Mouse (Mus musculus) heart, adult 10 weeks (tissue): ENCODE results near the gene Ifrd2. TPM values are rescaled to one million over a fixed set of nuclear protein-coding genes. Genes with fewer than 3 reads are reported as not detected.

Source experiments
- polyA plus RNA-seq: library from polyadenylated mRNA; stranded (reverse); fragments of 350-450 nt; fragmentation: Illumina TruSeq; extraction: RNeasy Lipid Tissue Mini Kit (QIAGEN cat#74804); gene quantifications from one replicate; pipeline ENCODE4 v1.2.3, GENCODE M21; 2014; ENCODE audit warnings: low read depth, low replicate concordance

Ifrd2 gene
- 39.4 TPM for polyA plus RNA-seq

DNA sequence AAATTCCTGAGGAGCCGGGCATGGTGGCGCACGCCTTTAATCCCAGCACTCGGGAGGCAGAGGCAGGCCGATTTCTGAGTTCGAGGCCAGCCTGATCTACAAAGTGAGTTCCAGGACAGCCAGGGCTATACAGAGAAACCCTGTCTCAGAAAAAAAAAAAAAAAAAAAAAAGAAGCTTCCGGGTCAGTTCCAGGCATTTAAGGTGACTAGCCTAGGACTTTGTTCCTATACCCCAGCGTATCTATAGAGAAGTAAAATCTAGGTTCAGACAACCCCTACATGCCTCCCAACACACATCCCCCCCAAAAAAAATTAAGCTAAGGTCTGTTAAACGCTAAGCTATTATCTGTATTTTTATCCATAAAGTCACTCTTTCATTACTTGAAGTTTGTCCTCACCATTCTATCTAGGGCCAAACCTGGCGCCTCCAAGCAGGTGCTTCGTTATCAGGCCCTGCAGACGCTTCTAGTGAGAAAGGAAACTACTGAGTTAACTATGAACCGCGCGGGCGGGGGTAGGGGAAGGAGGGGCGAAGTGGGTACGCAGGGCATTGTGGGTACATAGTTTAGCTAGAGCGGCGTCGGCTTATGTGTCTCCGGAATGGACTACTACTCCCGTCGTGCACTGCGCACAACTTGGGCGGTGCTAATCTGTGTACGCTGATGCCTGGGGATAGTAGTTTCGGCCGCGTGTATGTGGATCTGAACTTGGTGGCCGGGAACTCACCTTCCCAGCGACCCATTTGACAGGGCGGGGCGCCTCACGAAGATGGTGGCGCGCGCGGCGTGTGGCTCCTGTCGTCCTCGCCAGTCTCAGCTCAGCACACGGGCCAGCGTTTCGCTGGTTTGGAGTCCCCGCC is at the start of gene Ifrd2:
Gene Ifrd2 (plus strand): TSS at position 669 of the 859 bp plus-strand sequence.

DNA sequence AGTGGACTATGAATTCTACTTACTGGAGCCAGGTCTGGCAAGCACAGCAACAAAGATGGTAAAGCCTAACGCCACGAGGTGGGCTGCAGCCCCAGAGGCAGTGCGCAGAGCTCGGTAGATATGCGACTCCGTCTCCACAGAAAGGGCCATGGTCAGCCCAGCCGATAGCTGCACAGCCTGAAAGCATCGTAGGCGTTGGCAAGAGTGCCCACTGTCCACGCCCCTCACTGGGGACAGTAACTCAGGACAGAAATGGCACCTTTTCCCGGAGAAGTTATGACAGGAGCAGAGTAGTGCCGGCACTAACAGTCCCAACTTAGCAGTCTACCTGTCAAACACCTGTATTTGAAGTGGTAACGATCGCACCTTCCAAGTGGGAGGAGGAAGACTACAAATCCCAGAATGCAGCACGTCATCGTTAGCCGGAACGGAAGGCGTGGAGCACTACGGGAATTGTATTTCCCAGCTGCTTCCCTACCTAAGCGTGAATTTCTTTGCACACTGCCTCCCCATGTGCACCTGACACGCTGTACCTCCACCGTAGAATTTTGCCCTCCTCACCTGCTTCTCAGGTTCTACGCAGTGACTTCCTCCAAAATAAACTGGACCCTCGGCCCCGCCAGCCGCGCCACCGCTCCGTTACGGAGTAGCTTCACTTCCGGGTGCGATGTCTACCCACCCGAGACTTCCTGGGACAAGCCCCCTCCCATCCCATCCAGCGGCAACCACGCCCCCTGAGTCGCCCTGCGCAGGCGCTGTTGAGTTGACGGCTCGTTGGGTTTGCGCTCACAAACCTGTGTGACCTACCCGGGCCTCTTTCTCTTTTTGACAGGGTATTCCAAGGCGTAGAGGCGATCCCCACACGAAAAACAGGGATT is 45.7 kb upstream of the Ifrd2 start, which contains the start of the genes Cyb561d2 and Nprl2:
Gene Cyb561d2 (minus strand): TSS at position 720 of the 878 bp plus-strand sequence.
Gene Nprl2 (plus strand): TSS at position 753 of the 878 bp plus-strand sequence.

DNA sequence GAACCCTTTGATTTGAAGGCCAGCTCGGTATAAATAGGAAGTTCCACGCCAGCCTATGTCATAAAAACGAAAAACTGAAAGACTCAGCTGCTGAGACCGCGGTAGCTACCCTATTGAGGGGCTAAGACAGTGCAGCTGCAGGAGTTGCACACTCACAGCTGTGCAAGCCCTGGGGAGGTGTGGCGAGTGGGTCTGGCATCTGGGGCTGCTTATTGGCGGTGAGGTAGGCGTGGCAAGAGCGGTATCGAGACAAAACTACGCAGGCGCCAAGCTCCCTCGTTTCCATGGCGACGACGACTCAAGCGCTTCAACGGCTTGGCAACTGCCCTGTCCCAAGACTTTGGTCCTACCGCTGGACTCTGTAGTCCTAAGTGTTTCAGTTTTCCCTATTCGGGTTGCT is 40.4 kb upstream of the Ifrd2 start, which contains the start of gene Zmynd10:
Gene Zmynd10 (plus strand): TSS at position 273 of the 400 bp plus-strand sequence.

DNA sequence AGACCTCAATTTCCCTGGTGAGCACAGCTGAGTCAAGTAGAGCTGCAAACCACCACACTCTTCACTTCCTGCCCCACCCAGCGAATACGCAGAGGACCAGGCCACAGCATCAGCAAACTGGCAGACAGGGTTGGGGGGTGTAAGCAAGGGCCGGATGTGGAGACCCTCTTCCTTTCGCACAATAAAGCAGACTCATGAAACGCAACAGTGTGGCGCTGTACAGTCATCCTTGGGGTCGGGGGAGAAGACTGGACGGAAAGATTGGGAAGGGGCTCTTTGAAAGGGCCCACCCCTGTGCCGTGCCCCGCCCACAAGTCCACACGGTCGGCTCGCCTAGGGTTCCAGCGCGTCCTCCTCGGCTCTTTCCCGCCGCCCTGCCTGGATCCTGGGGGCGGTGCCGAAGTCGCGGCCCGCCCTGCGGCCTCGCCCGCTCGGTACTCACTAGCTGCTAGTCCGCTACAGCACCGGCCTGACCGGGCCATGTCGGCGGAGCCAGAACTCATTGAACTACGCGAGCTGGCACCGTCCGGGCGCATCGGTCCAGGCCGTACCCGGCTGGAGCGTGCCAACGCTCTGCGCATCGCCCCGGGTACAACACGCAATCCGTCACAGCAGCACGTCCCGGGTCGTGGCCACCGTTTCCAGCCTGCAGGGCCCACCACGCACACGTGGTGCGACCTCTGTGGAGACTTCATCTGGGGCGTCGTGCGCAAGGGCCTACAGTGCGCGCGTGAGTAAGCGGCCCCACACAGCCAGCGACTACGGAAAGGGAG is 36.1 kb upstream of the Ifrd2 start, which contains the start of gene Rassf1:
Gene Rassf1 (plus strand): TSS at position 439 of the 773 bp plus-strand sequence.

DNA sequence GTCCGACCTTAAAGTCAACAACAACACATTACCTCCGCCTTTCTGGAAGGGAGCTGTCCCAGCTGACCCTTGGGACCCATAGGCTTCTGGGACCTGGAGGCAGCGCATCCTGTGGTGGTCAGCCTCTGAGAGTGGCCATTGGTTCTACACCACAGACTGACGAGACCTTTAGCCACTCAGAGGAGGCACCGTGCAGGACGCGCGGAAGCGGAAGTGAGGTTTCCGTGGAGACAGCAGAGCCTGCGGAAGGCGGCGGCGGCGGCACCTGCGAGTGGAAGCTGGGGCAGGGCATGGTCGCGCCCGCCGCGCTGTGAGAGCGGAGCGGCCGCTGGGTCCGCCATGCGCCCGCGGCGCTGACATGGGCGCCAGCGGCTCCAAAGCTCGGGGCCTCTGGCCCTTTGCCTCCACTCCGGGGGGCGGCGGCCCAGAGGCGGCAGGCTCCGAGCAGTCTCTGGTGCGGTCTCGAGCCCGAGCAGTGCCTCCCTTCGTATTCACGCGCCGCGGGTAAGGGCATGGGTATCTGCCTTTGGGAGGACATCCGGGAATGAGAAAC is 24.3 kb upstream of the Ifrd2 start, which contains the start of gene Tusc2:
Gene Tusc2 (plus strand): TSS at position 227 of the 553 bp plus-strand sequence.

DNA sequence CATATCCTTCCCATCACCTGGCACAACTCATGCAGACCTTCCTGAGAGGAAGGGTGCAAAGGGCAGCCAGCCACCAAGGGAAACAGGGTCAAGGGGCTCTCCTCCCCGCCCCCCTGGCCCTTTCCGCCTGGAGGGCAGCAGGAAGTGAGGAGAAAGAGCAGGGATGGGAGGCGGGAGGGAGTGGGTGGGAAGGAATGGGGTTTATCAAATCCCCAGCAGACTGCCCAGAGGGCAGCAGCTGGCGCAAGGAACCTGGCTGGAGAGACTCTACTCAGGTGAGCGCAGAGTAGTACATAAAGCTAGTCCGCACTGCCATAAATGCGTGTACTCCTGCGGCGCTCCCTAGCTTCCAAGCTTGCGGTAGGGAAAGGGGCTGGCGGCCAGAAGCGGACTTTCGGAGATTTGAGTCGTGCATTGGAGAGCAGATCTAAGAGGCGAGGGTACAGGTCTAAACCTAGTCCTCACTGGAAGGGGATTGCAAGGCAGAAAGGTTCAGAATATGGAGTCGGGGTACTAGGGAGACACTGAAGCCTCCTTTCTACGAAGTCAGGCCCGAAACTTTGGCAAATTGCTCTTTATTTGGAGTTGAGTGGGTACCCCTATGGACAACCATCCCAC is 19.6 kb upstream of the Ifrd2 start, which contains the start of gene Hyal2:
Gene Hyal2 (plus strand): TSS at position 244 of the 618 bp plus-strand sequence.

DNA sequence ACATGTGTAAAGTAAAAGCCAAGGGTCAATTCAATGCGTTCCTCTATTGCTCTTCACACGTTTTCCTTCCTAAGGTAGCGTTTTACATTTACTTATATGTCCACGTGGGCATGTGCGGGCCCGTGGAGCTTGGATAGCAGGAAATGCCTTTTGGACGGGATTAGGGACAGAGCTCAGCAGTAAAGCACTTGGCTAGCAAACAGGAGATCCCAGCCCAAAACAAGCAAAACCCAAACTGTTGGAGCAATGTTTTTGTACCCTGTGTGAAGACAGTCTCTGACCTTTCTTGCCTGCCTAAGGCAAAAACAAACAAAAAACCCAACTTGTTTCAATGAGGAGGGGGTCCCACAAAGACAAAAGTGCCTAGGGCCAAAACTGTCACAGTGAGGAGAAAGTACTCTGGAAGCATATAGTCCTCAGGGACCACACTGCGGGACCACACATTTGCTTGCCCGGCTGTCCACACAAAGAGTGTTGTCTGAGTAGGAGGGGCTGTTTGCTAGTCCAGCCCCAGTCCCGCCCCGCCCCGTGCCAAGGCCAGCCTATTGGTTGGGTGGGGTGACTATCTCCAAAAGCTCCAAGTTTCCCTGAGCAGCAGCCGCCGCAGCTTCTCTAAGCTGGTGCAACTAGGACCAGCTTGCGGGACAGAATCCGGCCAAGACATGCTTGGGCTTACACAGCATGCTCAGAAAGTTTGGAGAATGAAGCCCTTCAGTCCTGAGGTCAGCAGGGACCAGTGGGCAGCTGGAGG is 10.9 kb upstream of the Ifrd2 start, which contains the start of gene Hyal1:
Gene Hyal1 (plus strand): TSS at position 571 of the 751 bp plus-strand sequence.

DNA sequence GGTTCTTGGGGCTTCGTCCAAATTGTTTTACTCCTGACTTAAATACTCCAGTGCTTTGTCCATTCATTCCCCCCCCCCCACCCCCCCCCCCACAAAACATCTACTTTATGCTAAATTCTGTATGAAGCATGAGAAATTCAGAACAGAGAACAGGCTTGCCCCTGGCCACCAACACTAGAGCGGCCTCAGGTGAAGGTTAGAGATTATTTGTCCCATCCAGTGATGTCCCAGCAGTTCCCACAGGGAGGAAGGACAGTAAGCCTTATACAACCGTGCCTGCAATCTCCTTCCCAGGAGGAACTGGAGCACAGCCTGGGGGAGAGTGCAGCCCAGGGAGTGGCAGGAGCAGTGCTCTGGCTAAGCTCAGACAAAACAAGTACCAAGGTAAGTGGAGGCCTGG is 8.9 kb upstream of the Ifrd2 start, which contains the start of gene Naa80:
Gene Naa80 (plus strand): TSS at position 301 of the 400 bp plus-strand sequence.

DNA sequence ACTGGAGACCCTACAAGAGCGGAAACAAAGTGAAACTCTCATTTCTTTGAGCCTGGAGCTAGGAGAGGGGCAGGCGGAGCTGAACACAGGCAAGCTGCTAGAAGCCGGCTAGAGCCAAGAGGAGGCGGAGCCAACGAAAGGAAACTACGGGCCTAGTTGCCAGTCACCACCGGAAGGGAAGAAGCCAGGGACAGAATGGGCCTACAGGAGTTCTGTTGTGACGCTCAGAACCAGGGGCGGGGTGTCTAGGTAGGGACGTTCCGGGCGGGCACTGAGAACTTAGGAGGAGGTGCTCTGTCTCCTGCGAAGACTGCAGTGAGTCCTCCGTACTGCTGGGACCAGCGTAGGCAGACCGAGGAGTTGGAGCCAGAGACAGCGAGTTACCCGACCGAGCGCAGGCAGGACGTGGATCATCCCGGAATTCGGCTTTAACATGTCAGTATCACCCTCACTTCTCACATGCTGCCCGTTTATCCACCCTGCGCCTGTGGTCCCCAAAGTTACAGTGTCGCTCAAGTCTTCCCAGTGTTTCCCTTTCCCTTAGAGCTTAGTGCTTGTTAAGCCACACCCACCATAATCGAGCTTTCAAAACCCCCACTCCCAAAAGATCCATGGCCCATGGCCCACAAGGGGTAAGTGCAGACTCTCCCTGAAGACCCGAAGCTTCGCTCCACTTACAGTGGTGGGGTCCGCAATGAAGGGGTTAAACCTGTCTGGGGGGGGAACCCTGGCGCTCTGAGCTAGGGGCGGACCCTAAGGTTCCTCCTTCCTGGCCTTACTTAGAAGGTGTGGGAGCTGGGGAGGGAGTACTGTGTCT is 6.7 kb upstream of the Ifrd2 start, which contains the start of gene Hyal3:
Gene Hyal3 (plus strand): TSS at position 318 of the 817 bp plus-strand sequence.

DNA sequence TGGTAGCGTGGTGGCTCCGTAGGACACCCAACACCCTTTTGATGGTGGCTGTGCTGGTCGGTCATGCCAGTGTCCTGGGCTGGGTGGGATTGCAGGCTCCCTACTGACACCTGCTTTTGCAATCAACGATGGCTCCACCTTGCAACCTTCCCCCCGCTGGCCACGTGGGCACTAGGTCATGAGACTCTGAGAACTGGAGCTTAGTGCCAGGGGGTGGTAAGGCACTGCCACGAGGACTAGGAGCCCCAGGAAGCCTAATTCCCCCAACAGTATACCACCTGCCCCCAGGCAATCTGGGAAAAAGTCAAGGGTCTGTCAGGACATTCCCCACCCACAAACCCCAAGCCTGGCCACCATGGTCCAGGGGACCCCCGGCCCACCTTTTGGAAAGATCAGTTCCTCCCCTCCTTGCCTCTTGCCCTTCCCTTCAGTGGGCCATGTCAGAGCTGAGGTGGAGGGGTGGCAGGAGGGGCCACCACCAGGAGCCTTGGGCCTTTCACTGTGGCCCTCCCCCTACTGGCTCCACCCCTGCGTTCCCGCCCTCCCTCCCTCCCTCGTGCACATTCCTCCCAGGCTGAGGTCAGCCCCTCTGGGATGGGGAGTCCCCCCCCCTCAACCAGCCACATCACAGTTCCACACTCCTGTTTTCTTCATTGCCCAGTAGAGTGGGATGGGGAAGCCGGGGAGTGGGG is 21.4 kb downstream of the Ifrd2 start, which contains the start of gene Sema3b:
Gene Sema3b (minus strand): TSS at position 489 of the 692 bp plus-strand sequence.

DNA sequence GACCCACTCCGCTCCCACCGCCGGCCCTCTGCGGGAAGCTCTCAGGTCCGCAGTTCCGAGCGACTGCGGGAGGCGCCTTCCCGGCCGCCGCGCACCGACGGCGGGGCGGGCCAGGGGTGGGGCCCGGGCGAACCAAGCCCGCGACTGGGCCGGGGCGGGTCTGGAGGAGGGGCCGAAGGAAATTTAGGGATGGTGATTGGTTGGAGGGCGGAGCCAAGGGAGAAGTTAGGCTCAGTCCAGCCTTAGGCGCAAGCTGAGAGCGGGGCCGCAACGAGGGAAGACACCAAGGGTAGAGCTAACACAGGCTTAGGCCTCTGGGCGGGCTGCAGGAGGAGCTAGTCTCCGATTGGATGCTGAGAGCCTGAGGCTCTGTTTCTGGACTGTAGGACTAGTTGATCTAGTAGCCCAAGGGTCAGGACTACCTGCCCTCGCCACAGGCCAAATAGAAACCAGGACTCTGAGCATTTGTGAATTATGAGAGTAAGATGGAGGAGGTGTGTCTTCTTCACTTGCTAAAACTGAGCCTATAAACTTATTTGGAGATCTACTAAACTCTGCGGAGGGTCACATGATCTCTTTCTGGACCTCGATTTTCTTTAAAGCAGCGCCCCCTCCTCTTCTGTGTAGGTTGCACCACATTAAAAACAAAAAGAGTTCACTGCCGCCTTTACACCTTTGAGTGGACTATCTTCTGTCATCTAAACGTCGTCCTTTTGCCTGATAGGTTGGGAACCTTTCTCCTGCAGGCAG is 48.0 kb downstream of the Ifrd2 start, which contains the start of gene Gnai2:
Gene Gnai2 (minus strand): TSS at position 89 of the 750 bp plus-strand sequence.

Other genes with a start within 250 kb of the Ifrd2 start
- 23.0 TPM for gene Hemk1, start 249.3 kb upstream of the Ifrd2 start, polyA plus RNA-seq
- 3.7 TPM for gene 6430571L13Rik, start 247.0 kb upstream of the Ifrd2 start, polyA plus RNA-seq
- 6.0 TPM for gene Cacna2d2, start 188.0 kb upstream of the Ifrd2 start, polyA plus RNA-seq
- gene Tmem115, start 53.7 kb upstream of the Ifrd2 start, polyA plus RNA-seq, result 20.9 TPM
- 5.5 TPM for gene Cyb561d2, start 45.4 kb upstream of the Ifrd2 start, polyA plus RNA-seq
- gene Nprl2, start 45.4 kb upstream of the Ifrd2 start, polyA plus RNA-seq, result 25.1 TPM
- not detected for gene Zmynd10, start 40.3 kb upstream of the Ifrd2 start, polyA plus RNA-seq
- gene Rassf1, start 36.1 kb upstream of the Ifrd2 start, polyA plus RNA-seq, result 20.7 TPM
- 38.5 TPM for gene Tusc2, start 24.4 kb upstream of the Ifrd2 start, polyA plus RNA-seq
- gene Hyal2, start 19.7 kb upstream of the Ifrd2 start, polyA plus RNA-seq, result 36.4 TPM
- gene Hyal1, start 10.7 kb upstream of the Ifrd2 start, polyA plus RNA-seq, result 9.7 TPM
- 22.3 TPM for gene Naa80, start 8.8 kb upstream of the Ifrd2 start, polyA plus RNA-seq
- gene Hyal3, start 6.8 kb upstream of the Ifrd2 start, polyA plus RNA-seq, result not detected
- 26.6 TPM for gene Sema3b, start 21.6 kb downstream of the Ifrd2 start, polyA plus RNA-seq
- 183 TPM for gene Gnai2, start 47.7 kb downstream of the Ifrd2 start, polyA plus RNA-seq
- gene Slc38a3, start 81.9 kb downstream of the Ifrd2 start, polyA plus RNA-seq, result 119 TPM
- gene Gnat1, start 92.1 kb downstream of the Ifrd2 start, polyA plus RNA-seq, result not detected
- 15.1 TPM for gene Sema3f, start 122.8 kb downstream of the Ifrd2 start, polyA plus RNA-seq
- 79.8 TPM for gene Rbm5, start 183.4 kb downstream of the Ifrd2 start, polyA plus RNA-seq